Mouse (Mus musculus) forelimb bud, embryonic 11.5 days (tissue): ENCODE data around the gene Grrp1.

Experiments
- DNase-seq: peaks from one replicate; pipeline ENCODE4 v3.0.0-alpha.2; 2012; ENCODE audit warnings: low read depth, low spot score

Grrp1 gene

DNA sequence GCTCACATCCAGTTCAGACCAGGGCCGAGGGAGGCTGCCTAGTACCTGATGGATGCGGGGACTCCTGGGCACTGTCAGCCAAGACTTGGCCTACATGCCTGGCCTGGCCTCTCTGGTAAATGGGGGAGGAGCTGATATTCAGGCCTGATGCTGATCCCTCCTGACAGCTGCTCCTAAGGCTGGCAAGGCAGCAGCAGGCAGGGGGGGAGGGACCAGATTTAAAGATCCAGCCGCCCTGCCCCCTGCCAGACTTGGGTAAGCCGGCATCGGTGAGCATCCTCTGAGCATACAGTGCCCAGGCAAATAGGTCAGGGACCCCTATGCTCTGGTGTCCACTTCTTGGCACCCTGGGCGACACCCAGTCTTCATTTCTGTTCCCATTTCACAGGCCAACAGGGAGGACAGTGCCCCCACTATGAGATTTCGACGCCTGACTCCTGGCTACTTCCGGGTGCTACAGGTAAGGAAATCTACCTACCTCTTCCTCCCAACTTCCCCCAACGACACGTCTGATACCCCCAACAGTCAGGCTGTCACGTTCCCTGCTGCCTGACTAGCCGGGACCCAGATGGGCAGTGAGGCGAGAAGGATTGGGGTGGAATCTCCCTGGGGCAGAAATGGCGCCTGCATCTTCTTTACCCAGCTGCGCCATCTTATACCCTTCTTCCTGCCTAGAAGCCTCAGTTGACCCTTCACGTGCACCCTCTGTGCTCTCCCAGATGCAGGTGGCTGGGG, 10.2 kb downstream of the Grrp1 start, which contains the start of gene E130218I03Rik:
E130218I03Rik (plus strand) TSS at position 147 of the 735 bp plus-strand sequence.
- no peak for DNase-seq

DNA sequence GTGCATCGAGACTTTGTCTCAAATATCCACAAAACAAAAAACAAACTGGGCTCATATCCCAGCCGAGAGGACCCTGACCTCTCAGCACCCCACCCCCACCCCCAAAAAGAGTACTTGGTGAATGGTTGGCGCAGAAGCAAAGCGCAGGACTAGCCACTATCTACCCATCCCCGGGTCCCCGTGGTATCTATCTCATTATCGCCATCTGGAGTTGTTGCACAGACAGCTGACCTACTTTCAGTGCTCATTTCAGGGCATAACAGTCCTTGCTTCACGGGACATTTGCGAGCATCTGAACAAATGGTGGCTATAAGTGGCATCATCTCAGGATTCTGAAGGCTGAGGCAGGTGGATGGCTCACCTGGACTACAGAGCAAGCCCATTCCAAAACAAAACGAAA, 15.2 kb downstream of the Grrp1 start:
- DNase-seq = no peak

DNA sequence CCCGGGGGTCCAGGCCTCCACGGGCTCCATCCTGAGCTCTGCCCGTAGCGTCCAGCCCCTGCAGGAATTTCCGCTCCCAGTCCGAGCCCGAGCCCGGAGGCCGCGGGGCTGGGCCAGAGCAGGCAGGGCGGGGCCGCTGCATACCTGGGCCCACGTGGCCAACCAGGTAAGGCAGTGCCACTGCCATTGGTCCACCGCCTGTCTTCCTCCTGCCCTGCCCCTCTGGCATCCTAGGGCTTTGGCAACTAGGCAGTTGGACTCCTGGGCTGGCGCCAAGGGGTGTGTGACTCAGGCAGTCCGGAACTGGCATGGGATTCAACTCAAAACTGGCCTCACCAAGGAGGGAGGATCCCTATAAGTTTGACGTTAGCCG, 15.6 kb downstream of the Grrp1 start, which contains the start of gene Cnksr1:
Cnksr1 (minus strand) TSS at position 121 of the 373 bp plus-strand sequence.
- DNase-seq = no peak

DNA sequence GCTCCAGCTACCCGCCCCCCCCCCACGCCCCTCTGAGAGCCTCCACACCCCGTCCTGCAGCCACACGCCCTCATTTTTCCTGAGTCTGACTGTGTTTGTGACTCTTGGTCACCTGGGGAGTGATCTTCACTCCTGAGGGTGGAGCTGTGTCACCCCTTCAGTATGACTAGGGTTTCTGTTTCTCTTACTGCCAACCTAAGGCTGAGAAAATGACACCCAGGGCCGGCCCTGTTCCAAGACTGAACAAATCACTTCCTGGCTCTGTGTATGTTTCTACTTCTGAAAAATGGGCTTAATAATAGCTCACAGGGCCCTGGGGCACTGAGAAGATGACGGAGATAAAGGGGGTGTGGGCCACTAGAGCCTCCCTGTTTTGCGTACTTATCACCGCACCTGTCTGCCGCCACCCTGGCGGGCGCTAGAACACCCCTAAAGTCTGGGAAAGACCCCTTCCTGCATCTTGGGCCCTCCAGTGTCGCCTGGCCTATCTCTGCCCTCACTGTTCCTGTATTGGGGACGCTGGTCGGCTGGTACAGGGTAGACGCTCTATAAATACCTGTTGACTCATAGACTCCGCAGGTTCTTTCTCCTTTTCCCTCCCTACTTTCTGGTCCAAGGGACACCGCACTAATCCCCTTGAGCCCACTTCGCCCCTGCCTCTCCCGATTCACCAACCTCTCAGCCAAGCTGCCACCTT, 16.2 kb downstream of the Grrp1 start:
- no peak for DNase-seq

DNA sequence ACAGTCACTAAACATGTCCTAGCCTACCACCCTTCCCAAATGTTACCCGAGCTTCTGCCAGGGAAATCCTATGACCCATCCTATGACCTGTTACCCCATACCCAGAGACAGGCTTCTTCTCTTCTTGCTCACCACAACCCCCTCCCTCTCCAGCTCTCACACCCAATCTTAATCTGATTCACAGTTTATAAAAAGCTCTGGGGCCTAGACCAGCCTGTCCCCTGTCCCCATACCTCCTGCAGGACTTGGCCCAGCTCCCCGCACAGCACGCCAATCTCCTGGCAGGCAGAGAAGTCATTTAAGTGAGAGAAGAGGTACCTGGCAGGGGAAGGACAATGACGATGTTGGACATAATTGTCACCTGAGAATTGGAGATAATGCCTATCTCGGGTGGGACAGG, 19.0 kb downstream of the Grrp1 start:
- DNase-seq = no peak

DNA sequence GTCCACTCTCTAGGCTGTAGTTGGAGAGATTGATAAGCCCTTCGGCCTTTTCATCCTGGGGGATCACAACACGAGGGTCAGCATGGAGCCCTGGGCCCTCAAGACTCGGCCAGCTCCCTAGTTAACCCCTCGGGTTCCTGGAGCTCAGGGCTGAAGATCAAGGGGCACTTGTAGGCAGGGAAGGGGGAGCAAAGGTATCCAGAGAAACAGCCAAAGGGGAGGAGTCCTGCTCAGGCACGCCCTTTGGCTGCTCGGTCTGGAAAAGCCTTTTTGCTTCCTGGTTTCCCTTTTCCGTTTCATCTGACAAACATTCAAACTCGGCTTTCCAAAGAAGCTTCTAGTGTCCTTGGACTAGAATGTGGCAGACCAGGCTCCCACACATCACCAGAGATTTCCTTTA, 23.5 kb downstream of the Grrp1 start:
- DNase-seq = no peak

DNA sequence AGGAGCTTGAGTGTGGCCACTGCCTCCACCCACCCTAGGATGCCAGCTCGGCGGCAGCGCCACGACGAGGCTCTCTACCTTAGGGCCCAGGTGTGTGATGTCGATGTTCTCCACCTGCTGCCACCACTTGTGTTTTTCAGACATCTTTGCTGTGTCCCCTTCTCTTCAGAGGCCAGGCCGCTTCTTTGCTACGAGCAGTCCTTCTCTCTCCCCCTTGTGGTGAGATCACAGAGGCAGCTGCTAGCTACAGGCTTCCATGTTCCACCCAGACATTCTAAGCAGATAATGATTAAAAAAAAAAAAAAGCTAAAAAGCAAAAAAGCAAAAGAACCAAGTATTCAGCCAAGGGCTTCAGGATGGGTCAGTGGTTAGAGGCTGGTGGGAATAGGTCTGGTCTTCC, 26.7 kb downstream of the Grrp1 start, which contains the start of gene Catsper4:
Catsper4 (minus strand) TSS at position 190 of the 400 bp plus-strand sequence.
- DNase-seq = no peak

DNA sequence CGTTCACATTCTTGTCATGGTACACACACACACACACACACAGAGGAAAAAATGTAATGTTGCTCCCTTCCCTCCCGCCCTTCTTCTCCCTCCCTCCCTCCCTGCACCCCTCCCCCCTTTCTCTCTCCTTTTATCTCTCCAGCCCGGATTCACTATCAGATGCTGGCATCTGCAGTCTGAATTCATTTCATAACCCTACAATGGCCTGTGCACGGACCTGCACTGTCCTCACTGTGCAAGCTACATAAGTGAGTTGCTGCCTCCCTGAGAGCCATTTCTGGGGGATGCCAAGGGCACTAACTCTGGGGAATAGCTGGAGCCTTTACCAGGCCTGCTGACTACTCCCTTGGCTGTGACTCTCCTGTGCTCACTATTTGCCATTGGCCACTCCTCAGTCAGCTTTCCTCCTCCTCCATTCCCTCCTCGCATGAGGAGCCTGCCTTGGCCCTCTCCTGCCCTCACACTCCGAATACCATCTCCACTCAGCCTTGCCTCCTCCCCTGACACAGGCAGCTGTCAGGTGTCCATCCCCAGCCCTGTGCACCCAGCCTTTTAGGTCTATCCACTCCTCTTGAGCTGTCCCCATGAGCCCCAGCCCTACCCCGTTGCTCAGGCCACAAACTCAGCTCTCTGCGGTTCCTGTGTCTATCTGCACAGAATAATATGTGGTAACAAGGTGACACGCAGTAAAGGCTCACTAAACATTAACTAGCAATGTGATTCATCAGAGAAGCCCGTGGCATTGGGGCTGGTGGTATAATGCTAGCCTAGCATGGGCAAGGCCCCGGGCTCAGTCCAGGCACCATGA, 30.9 kb downstream of the Grrp1 start:
- no peak for DNase-seq

DNA sequence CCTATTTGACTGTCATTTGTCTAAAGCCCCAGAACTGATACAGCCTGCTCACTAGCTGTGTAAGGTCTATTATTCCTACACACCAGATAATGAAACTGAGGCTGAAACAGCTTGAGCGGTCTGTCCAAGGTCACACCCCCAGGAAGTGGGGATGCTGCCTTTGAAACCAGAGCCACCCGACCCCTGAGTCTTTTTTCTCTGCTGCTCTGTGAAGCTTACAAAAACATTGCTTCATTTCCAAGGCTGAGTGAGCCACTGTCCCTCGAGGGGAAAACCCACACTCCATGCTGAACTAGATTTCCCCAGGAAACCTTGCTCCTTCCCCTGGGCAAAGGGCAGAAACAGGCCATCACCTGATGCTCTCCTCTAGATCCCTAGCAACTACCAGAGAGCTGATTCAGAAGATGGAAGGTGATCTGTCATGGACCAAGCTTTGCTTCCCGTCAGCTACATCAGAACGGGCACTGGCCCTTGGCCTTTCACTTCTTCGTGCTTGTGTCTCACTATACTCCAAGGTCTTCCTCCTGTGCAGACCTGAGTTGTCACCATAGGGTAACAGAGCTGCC, 47.3 kb downstream of the Grrp1 start:
- no peak for DNase-seq

DNA sequence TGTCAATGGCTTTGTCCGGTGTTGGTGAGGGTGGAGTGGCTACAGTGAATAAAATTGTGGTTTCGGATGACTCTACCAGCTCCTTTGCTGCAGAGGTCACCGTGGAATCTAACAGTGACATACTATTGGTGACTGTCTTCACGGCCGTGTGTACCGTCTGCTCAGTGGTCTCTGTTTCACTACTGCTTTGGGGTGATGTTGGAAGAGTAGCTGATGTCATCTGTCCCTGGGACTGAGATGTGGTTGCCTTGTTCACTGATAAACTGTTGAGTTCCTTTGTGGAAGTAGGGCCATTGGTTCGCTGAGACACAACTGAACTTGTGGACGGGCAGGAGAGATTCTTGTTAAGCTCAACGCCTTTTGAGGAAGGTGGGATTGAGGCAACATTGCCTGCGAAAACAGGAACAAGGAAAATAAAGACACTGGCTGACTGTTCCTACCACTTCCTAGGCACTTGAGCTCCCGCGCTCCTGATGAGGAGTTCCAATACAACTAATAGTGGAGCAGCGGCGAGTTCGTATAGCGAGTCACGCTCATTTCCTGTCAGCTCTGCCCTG, 50.5 kb downstream of the Grrp1 start:
- no peak for DNase-seq

DNA sequence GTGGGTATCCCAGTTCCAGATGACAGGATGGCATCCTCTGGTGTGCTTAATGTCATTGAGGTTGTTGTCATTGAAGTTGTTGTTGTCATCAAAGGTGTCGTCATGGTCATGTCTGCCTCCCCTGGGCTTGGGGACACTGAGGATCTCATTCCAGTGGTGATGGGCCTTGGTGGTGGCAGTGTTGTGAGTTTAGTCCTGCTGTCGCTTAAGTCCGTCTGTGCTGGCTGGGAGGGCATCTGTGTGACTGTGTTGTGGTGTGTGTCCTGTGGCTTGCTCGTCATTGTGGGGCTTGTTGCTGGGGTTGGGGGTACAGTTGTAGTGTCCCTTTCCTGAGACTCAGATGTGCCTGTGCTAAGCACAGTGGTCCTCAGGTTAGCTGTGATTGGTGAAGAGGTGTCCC, 51.0 kb downstream of the Grrp1 start, which contains the start of gene Gm7534:
Gm7534 (minus strand) TSS at position 101 of the 400 bp plus-strand sequence.
- DNase-seq = no peak
